Mouse (Mus musculus): ENCODE data around the gene Pmfbp1. TPM values are rescaled to one million over a fixed set of nuclear protein-coding genes. Genes with fewer than 3 reads are reported as not detected.

The Pmfbp1 gene
- polyA plus RNA-seq, 1 experiment from 2014 or later, result not detected

GRCm38 (mm10) chr8:109590901-109591300 lies 97.1 kb downstream of the Pmfbp1 start:
- DNase-seq (ENCODE audit: low spot score), result no peak

- no peak for DNase-seq (ENCODE audit: low spot score)
Measured at GRCm38 (mm10) chr8:109591367-109591766, 97.5 kb downstream of the Pmfbp1 start.

- DNase-seq (ENCODE audit: low spot score), result no peak
Measured at GRCm38 (mm10) chr8:109592164-109592563, 98.3 kb downstream of the Pmfbp1 start.

Other genes with a start within 250 kb of the Pmfbp1 start
- gene Dhx38, start 71.8 kb downstream of the Pmfbp1 start, polyA plus RNA-seq (2015; fragmentation: Nextera tagmentation; extraction: Ambion mirVana), result 18.7 and 18.8 TPM in 2 replicates
- 30.6 and 32.9 TPM in 2 replicates for gene Txnl4b, start 71.9 kb downstream of the Pmfbp1 start, polyA plus RNA-seq (2015; fragmentation: Nextera tagmentation; extraction: Ambion mirVana)
- gene Hp, start 85.1 kb downstream of the Pmfbp1 start, polyA plus RNA-seq (2015; fragmentation: Nextera tagmentation; extraction: Ambion mirVana), result 2.2 and 2.7 TPM in 2 replicates
- 37.3 and 37.6 TPM in 2 replicates for gene Dhodh, start 114.6 kb downstream of the Pmfbp1 start, polyA plus RNA-seq (2015; fragmentation: Nextera tagmentation; extraction: Ambion mirVana)
- 0.14 and 0.26 TPM in 2 replicates for gene Pkd1l3, start 120.5 kb downstream of the Pmfbp1 start, polyA plus RNA-seq (2015; fragmentation: Nextera tagmentation; extraction: Ambion mirVana)
- 113 TPM in 2 replicates for gene Ist1, start 199.2 kb downstream of the Pmfbp1 start, polyA plus RNA-seq (2015; fragmentation: Nextera tagmentation; extraction: Ambion mirVana)
- 12.8 and 13.5 TPM in 2 replicates for gene Zfp821, start 211.5 kb downstream of the Pmfbp1 start, polyA plus RNA-seq (2015; fragmentation: Nextera tagmentation; extraction: Ambion mirVana)
- 4.0 and 4.5 TPM in 2 replicates for gene Atxn1l, start 243.7 kb downstream of the Pmfbp1 start, polyA plus RNA-seq (2015; fragmentation: Nextera tagmentation; extraction: Ambion mirVana)

Data from thymus, postnatal 0 days (tissue).